Mouse (Mus musculus) spleen, adult 18-20 months (tissue): ENCODE measurements around the gene Rbms3.

ENCODE experiments used
- DNase-seq, 2 experiments: peaks; one replicate each; pipeline ENCODE4 v3.0.0; 2022; ENCODE audit warnings: mixed read lengths in 2 of 2

The Rbms3 gene

DNA sequence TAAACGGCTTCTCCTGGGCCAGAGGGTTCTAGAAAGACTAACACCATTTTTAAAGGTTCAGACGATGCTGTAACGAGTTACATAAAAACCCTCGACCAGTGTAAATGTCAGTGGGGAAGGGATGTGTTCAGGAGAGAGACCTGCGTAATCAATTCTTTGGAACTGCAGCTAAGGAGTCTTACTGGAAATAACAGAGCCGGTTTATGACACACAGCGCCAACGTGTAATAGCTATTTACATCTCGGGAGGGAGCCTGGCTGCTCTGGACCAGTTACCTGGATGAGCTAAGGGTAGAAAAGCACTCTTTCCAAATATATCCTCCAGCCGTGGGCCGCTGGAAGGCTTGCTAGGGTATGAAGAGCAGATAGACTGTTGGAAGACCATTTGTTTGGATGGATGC lies 598.5 kb downstream of the Rbms3 start:
- no peak for DNase-seq

DNA sequence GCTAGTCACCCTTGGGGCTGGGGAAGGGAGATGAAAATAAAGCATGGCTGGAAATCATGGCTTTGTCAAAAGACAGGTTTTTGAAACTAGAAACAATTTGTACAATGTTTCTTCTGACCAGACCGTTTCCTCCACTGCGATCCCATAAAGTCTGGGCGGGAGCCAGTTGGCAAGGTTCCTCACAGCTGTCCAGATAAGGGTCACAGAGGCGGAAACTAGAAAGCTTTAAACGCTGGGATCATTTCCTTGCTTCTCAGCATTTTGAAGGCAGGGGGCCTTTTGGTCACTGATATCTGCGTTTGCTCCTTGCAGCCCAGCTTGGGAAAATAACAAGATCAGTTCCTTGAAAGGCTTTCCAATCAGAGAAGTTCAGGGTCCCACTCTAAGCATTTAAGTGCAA lies 598.9 kb downstream of the Rbms3 start:
- peak; percentile 20 to 37 for DNase-seq

DNA sequence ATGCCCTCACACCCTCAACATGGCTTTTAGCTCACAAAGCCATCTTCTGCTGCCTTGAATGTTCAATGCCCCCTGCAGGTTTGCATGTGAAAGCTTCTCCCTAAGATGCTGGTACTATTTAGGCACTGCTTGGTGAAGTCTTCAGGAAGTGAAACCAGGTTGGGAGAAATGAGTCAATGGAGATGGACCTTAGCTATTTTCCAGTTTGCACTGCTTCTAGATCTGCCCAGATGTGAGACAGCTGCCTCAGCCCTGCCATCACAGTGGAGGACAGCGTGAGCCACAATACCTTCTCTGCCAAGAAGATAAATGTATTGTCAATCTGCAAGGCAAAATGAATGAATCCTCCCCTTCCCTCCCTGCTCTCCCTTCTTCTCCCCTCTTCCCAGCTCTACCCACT lies 599.8 kb downstream of the Rbms3 start:
- no peak for DNase-seq

DNA sequence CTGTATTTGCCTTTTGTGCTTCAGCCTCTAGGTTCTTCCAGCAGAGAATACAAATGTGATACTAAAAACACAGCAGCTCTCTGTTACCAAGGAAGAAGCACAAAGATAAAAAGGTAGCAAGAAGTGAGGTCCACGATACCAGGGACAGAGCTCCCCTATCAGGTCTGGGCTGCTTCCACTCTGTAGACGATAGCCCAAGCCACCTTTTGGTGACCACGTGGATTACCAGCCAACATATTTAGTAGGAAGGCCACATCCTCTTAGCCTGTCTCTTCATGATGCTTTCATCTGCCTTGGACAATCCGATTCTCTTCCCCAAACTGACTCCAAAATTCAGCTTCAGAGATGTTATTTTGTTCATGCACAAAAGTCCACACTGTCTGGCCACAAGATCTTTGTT lies 601.1 kb downstream of the Rbms3 start:
- DNase-seq = no peak

DNA sequence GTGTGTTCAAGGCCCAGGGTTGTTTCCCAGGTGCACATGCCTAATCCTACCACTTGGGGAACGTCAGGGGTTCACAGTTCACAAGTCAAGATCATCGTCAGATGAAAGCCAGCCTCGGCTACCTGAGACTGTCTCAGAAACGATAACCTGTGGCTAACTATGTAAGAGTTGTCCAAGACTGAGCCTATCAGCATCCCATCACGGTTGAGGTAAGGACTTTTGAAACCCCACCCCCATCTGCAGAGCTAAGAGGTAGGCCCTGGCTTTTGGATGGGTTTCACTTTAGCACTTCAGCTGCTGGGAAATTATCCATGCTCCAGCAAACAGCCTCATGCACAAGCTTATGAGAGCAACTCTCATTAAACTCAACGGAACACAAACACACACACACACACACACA lies 607.6 kb downstream of the Rbms3 start:
- DNase-seq = no peak

DNA sequence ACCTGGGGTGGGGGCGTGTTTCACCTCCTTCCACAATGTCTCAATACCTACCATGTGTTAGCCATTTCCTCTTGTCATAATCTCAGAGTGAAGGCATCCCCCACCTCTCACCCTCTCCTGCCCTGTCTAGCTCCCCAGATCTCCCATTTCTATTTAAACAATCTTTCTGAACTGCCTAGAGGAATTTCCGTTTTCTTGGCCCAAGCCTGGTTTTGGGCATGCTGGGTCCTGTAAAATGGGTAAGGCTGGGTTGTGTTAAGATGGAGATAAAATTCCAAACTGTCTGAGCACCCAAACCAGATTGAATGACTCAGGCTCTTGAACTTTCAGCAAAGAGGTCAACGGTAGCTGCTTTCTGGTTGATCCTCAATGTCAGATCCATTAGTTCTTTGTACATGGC lies 608.2 kb downstream of the Rbms3 start:
- no peak for DNase-seq

DNA sequence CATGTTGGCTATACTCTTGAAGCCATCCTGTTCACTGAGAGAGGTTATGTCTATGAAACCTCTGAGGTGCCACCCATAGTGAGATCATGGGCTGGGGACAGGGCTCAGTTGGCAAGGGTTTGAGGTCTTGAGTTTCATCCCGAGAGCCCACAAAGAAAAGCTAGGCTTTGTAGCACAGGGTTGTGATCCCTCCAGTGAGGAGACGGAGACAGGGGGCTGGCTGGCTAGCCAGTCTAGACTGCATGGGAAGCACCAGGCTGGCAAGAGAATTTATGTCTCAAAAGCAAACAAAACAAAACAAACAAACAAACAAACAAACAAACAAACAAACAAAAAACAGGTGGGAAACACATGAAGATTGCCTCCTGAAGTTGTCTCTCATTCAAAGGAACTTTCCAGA lies 609.5 kb downstream of the Rbms3 start:
- DNase-seq = no peak

DNA sequence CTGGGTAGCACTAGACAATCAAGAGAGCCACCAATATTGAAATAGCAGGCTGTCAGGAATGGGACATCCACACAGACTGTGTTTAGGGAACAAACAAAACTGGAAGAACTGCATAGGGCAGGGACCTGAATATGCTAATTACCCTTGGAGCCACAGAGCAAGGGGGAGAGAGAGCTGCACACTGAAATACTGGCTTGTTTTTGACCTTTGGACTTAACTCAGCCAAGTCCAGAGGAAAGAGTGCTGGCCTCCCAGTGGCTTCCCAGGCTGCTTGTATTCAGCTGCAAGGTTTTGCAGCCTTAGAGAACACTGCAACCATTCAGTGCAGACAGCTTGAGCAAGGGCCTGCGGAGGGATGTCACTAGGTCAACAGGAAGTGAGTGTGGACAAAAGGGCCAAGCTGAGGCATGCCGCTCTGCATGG lies 611.0 kb downstream of the Rbms3 start:
- DNase-seq = no peak

DNA sequence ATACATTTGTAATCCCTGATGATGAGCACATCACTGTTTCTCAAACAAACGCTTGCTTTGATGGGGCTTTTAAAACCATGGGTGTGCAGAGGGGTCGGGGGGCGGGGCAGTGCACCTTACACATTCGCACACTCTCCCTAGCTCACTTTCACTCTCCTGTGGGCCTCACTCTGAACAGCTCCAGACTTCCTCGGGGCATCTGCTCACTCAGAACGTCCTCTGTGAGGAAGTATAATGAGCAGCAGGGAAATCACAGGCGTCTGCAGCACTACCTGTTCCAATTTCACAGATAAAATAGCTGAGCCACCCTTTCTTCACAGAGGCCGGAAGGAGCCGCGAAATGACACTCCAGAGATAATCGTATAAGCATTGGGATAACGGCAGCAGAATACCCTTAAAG lies 611.4 kb downstream of the Rbms3 start:
- no peak for DNase-seq

DNA sequence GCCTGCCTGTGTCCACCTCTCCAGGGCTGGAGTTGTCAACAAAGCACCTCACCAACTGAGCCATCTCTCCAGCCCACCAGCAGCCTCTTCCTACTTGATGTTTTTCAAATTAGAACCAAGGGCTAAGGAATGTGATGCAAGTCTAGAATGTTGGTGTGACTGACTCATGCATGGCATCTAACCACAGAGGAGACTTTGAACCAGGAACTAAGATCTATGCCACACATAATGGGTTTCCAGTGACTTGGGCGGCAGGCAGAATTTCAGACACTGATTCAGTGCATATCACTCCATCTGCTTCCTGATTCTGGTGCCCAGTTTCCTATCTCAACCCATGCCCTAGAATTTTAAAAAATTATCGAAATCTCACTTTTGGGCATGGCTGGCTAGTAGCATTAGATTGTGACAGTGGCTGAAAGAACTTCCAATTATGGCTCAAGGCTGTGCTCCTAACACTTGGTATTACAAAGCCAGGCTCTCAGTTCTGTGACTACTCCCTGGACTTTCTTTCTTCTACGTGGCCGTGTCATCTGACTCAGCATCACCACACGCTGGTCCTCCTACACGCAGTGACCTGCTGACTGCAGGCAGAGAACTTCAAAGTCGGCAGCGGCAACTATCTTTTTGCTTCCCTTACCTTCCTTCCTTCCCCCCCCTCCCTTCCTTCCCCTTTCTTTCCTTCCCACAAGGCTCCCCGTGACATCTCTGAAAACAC lies 613.0 kb downstream of the Rbms3 start:
- DNase-seq = no peak

DNA sequence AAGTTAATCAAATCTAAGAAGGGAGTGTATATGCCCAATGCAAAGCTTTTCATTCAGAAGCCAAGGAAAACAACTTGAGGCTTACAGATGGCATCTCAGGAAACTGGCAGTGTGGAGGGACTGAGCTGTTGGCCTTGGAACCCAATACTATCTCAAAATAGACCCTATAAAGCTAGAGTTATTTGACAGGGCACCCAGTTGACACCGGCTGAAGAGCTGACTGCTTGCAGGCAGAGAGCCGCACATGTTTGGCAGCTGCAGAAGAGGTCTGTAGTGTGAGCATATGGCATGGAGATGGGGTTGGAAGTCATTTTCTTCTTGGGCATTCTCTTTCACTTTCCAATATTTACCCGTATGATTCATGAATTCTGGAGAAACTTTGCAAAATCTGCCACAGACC lies 616.3 kb downstream of the Rbms3 start:
- no peak for DNase-seq

DNA sequence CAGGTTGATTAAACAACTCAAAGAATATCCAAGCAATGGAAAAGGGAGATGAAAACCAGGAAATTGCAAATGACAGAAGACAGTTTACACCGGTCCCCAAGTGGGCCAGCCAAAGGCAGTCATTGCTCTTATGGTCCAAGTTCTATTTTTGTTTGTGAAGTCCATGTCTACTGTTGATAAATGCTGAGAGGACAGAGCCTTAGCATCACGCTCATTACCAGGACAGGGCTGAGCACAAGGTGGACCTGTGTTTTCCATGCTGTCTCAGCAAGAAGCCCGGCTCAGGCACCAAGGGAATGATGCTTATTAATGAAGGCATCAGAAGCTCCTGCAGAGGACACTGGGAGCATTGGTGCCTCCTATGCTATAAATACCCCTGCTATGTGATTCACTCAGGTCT lies 618.9 kb downstream of the Rbms3 start:
- no peak for DNase-seq

DNA sequence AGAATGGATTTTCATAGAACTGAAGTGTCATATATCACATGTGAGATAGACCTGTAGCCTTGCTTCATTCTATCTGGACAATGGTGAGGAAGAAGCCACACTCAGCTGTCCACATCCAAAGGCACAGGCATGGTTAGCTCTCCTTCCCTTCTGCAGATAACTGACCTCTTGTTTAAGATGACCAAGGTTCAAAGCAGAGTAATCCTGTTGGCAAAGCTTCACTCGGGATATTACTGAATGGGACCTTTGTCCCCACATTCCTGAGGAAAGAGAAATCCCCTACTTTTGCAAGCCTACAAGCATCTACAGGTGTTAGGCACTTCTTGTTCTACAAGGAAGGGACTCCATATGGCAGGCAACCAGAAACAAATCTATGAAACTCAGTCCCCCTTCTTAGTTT lies 621.5 kb downstream of the Rbms3 start:
- no peak for DNase-seq

DNA sequence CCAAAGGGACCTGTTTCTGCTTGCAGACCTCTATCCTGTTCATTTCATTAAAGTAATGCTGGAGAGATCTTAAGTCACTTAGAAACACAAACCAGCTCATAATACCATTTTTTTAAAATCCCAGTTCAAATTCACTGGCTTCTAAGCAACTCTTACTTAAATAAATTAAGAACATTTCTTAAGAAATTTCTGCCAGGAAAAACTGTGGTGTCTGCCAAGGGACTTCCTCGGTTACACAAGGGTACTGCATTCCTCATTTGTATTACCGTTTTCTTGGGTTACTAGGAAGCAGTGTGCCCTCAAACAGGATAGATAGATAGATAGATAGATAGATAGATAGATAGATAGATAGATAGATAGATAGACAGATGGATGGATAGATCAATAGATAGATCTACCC lies 627.6 kb downstream of the Rbms3 start:
- no peak for DNase-seq

DNA sequence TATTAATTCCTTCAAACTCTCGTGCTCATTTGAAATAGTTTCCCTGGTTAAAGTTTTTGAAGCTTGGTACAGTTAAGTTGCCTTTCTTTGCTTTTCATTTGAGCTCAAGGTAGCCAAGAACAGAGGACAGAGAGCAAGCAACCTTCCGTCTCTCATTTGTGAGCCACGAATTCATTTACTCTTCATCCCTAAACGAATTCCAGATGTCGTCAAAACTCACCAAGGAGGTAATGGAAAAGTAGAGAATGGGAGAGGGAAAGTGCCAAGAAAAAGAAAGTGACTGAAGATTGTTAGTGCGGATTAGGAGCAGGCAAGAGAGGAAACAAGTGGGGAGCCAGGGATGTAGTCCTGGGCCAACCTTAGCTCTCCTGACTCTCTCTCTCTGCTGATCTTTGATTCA lies 630.5 kb downstream of the Rbms3 start:
- no peak for DNase-seq

DNA sequence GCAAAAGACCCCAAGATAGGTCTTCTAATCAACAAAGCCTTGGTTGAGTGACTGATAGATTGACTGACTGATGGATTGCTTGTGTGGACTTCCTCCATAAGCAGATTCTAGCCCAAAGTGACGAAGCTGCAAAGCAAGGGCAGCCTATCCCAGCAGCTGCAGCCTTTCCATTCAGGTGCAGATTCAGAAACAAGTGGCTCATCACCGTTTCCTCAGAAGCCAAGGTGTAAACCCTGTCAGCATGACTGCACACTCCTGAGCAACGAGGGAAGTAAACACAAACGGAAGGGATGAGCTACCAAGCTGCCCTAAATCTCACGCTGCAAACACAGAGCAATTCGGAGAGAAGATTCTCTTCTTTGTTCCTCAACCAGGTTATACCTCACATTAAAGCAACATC lies 639.4 kb downstream of the Rbms3 start:
- no peak for DNase-seq

DNA sequence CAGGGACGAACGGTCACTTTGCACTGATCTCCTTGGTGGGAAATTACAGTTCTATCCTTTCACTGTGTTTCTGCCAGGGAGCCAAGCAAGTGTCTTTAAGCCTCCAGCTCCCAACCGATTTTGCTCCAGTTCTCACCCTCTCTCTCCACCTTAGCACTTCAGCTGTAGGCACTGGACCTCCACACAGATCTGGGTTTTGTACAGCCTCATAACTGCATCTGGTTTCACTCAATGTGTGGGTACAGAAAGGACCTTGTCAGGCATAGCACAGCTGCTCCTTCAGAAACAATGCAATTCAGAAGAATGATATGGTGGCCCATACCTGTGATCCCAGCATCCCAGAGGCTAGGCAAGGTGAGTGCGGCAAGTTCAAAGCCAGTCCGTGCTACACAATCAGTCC lies 648.9 kb downstream of the Rbms3 start:
- DNase-seq = no peak

DNA sequence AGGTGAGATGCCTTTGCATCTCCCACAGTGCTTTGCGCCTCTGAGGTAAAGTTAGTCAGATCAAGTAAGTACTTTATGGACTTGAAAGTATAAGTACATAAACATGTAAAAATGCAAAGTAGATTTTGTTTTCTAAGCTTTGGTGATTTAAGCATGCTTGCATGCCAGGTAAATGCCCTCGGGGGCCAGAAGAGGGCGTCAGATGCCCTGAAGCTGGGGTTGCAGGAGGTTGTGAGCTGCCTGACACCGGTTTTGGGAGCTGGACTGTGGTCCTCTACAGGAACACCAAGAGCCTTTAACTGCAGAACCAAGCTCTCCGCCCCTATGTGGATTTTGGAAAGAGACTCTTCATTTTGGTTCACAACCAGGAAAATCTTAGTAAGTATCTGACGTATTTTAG lies 652.3 kb downstream of the Rbms3 start:
- no peak for DNase-seq

DNA sequence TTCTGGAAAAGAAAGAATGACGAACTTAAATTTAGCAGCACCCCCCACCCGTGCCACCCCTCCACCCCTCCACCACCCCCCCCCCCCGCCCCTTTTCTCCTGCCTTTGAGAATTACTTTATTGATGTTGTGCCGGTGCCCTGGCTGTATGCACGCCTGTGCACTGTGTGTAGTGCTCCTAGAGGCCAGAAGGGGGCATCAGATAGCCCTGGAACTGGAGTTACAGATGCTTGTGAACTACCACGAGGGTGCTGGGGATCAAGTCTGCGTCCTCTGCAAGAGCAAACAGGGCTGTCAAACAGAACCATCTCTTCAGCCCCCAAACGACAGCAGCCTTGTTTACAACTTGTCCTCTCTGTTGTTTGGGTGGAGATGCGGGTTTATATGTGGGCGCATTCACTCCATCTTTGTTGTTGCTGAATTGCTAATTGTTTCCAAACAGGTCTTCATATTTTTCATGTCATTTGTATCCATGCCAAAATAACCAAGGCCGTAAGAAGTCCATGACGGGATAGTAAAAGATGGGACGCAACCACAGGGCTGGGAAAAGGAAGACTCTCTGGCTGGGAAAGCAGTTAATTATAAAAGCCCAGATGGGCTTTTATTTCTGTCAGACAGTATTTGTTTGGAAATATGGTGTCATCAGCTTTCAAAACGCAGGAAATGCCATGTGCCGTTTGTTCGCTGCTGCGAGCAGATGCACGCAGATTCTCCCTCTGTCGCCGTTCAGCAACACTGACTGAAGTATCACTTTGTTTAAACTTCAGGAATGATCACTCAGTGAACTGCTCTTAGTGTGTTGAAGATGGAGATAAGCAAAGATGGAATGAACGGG lies 652.9 kb downstream of the Rbms3 start:
- no peak for DNase-seq

DNA sequence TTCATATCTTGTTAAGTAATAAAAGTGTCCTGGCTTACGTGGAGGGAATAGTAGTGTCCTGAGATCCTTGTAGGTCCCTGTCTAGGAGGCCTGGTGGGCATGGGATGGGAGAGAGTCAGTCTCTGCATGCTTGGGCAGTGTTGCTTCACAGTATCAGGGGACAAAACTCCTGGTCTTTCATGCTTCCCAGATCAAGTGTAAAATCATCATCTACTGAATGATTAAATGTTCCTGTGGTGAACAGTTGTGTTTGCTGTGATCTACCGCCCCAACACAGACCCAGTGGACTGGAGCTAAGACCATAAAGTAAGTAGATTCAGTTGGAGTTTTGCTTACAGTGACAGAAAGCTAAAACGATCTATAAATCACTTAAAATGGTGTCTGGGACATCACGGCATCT lies 654.4 kb downstream of the Rbms3 start:
- DNase-seq = no peak

DNA sequence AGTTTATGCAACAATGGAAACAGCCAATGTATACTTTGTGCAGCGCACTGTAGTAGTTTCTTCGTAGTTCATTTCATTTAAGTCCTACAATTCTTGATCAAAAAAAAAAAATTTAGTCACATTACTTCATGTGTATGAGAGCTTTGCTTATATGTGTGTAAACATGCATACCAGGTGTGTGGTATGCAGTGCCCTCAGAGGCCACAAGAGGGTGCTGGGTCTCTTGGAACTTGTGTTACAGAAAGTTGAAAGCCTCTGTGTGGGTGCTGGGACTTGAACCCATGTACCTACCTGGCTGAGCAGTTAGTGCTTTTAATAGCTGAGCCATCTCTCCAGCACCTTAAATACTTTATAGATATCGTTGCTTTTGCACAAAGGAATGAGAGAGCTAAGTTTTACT lies 655.6 kb downstream of the Rbms3 start:
- no peak for DNase-seq

DNA sequence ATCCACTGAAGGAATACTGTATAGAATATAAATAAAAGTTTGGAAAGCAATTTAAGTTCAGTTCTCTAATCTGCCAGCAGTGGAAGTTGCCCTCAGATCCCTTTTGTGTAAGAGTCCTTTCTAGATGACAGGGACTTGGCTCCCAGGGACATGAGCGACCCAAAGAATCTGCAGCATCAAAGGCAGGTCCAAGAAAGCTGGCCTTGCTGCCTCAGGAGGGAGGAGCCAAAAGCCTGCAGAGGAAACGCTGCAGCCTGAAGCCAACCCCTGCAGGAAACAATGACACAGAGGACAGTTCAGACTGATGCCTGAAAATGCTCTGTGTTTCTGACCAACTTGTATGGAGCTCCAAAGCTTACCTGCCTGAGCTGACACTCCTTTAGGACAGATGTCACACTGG lies 656.1 kb downstream of the Rbms3 start:
- no peak for DNase-seq

DNA sequence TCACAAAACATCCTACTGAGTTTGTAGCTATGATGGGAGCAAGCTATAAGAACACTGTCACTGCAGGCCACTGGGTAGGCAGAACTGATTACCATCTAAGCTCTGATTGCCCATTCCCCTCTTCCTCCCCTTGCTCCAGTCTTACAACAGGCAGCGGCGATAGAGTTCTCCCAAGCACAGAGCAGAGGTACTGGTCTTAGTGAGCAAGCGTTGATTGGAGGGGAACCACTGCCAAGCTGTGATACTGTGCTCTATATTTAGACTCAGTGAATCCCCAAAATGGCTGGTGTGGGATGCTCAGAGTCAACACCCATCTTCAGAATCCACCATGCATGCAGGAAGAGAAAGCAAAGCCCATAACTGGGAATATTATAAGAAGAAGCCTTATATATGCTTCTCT lies 662.4 kb downstream of the Rbms3 start:
- DNase-seq = no peak

DNA sequence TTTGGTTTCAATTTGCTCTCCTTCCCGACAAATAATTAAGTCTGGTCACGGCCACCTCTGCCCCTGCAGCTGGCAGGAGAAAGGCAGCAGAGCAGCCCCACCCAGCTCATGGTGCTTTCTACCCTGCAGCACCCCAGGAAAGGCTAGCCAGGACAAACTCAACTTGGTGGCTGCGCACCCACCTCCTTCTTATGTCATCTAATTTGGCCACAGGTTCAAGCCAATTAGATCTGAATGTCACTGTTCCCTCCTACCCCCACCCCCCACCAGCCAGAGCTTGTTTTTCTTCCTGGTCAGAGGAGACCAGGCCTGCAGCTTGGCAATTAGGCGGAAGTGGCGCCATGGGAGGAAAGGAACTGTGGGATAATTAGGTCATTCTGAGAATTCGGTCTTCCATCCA lies 664.0 kb downstream of the Rbms3 start:
- DNase-seq = no peak

DNA sequence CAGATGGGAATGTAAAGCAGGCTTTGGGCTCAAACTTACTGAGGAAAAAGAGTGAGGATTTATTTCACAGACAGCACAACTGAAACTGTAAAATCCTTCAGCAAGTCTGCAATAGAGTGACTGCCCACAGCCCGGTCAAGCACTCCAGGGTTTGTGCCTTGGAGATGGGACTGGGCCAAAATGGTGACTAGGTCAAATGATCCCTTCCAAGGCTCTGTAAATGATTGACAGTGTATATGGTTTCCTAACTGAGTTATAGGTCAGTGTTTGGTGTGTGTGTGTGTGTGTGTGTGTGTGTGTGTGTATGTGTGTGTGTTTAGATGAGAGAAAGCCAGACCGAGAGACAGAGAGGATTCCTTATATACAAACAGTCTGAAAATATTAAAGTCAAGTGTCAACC lies 673.6 kb downstream of the Rbms3 start:
- DNase-seq = no peak
